8 mouse cellular contexts compared by ENCODE assay signal in the genomic region with DNA sequence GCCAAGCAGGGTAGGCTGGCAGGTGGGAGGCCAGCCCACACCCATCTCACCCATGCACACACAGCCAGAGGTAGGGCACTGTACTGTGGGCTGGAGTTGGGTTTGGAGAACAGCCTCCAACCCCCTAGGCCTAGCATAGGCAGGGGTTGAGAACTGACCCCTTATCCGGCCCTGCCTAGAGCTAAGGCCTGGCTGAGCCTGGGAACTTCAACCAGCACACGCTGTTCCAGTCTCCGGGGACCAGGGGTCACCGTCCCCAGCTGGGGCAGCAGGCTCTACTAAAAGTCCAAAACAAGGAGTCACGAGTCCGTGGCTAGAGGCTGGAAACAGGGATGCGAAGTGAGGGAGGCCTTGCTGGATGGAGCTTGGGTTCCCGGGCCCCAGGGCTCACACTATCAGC. TPM values are rescaled to one million over a fixed set of nuclear protein-coding genes. Genes with fewer than 3 reads are reported as not detected.
DNase-seq lines count a peak whose midpoint lies in the region; ATAC-seq and TF ChIP-seq lines count a peak whose summit lies in the region.

No protein-coding gene starts in this region.

- 26% methylated on average over 8 of the region's 8 CpGs for WGBS in kidney, adult 2 months
- 59% methylated on average over 8 of the region's 8 CpGs for WGBS in lung, embryonic 16.5 days

- no peak for ATAC-seq in lung, embryonic 16.5 days (ENCODE audit: low read depth)
- no peak for ATAC-seq in cerebellum, adult (ENCODE audit: insufficient number of reproducible peaks, low FRiP score, low TSS enrichment)

- TF ChIP-seq CTCF in cortical plate, adult 2 months (IDR thresholded peaks at IDR 0.05; ENCODE audit: extremely low read depth, insufficient read depth, low read length) = no peak
- TF ChIP-seq CTCF in kidney, adult 2 months (conservative IDR thresholded peaks at IDR 0.05; ENCODE audit: insufficient read depth, insufficient read length, low read depth, low read length) = no peak

- H3K4me2 ChIP-seq in lung, embryonic 16.5 days (ENCODE audit: low read depth, low read length) = peak overlapping the region; percentile 65

- no peaks in the 10 kb centered on the region for H3K27me3 ChIP-seq in kidney, adult 2 months (replicated peaks; ENCODE audit: control insufficient read depth, insufficient read depth, low read length)
- no peaks in the 10 kb centered on the region for H3K27me3 ChIP-seq in lung, embryonic 16.5 days (ENCODE audit: control insufficient read depth, insufficient read depth, low read depth, low read length)

- no peaks in the 10 kb centered on the region for H3K4me1 ChIP-seq in cortical plate, adult 2 months (ENCODE audit: control insufficient read depth, insufficient read depth, low read length)
- H3K4me1 ChIP-seq in kidney, adult 2 months (ENCODE audit: control insufficient read depth, insufficient read depth, low read length) = 0 out of 2 replicates have a peak, but pooled peaks cover 7% of the 10 kb centered on the region
- peaks cover 46% of the 10 kb centered on the region for H3K4me1 ChIP-seq in lung, embryonic 16.5 days (replicated peaks; ENCODE audit: control insufficient read depth, insufficient read depth, low read length)

- H3K36me3 ChIP-seq in kidney, adult 2 months (ENCODE audit: control insufficient read depth, insufficient read depth, low read length) = no peaks in the 10 kb centered on the region
- no peaks in the 10 kb centered on the region for H3K36me3 ChIP-seq in lung, embryonic 16.5 days (ENCODE audit: control insufficient read depth, insufficient read depth, low read length)

- TF ChIP-seq POLR2A in cortical plate, adult 2 months (IDR thresholded peaks at IDR 0.05; ENCODE audit: extremely low read depth, insufficient read depth, low read length) = no peak
- no peak for TF ChIP-seq POLR2A in kidney, adult 2 months (IDR thresholded peaks at IDR 0.05; ENCODE audit: low read depth, low read length)

- H3K9ac ChIP-seq in lung, embryonic 16.5 days (ENCODE audit: low read length) = peak overlapping the region; percentile 72

- H3K4me3 ChIP-seq in cortical plate, adult 2 months (ENCODE audit: insufficient read depth, low read length) = peak overlapping the region; percentile 25; the same call in 1 of the 2 replicates
- peak overlapping the region; percentile 72 for H3K4me3 ChIP-seq in kidney, adult 2 months (ENCODE audit: insufficient read depth, low read depth, low read length)
- peak overlapping the region; percentile 62 for H3K4me3 ChIP-seq in lung, embryonic 16.5 days (ENCODE audit: low read length)

- no peak overlapping the region; the same call in 1 of the 2 replicates for H3K27ac ChIP-seq in cortical plate, adult 2 months (ENCODE audit: insufficient read depth, low read length)
- H3K27ac ChIP-seq in kidney, adult 2 months (ENCODE audit: insufficient read depth, low read depth, low read length) = peak overlapping the region; percentile 86
- H3K27ac ChIP-seq in lung, embryonic 16.5 days (ENCODE audit: low read length) = peak overlapping the region; percentile 77

- DNase-seq in heart, adult 9 months (ENCODE audit: low spot score in 2 of 2) = peak; percentile 59 to 75
- peak; percentile 78 for DNase-seq in kidney, adult 2 months
- DNase-seq in retina, embryonic 14.5 days (ENCODE audit: low spot score) = no peak
- no peak for DNase-seq in B cell, adult 2 months
- DNase-seq in embryo, embryonic 11 days = no peak

- H3K9me3 ChIP-seq in lung, embryonic 16.5 days (ENCODE audit: control insufficient read depth, low read length) = no peaks in the 10 kb centered on the region

RNA-seq across cellular contexts. Expression of a gene that starts 19.3 kb away (rescaled TPM):
- 0.38 and 0.81 TPM in 2 replicates for polyA plus RNA-seq in cortical plate, adult 2 months (2012; rRNA removed)
- polyA plus RNA-seq in kidney, adult 2 months (2012; rRNA removed) = 0.20 and 0.48 TPM in 2 replicates
- 3.9 and 5.9 TPM in 2 replicates for polyA plus RNA-seq in lung, embryonic 16.5 days (2015; fragmentation: Nextera tagmentation; extraction: Ambion mirVana)

RNA-seq across cellular contexts. Expression of a gene that starts 27.2 kb away (rescaled TPM):
- 0.40 TPM in 1 of 2 replicates, not detected in the other for polyA plus RNA-seq in cortical plate, adult 2 months (2012; rRNA removed)
- polyA plus RNA-seq in kidney, adult 2 months (2012; rRNA removed) = 2.5 and 4.5 TPM in 2 replicates
- polyA plus RNA-seq in lung, embryonic 16.5 days (2015; fragmentation: Nextera tagmentation; extraction: Ambion mirVana) = 1.5 and 1.6 TPM in 2 replicates

RNA-seq across cellular contexts. Expression of a gene that starts 29.0 kb away (rescaled TPM):
- 0.25 and 0.27 TPM in 2 replicates for polyA plus RNA-seq in cortical plate, adult 2 months (2012; rRNA removed)
- polyA plus RNA-seq in kidney, adult 2 months (2012; rRNA removed) = 23.9 and 27.8 TPM in 2 replicates
- polyA plus RNA-seq in lung, embryonic 16.5 days (2015; fragmentation: Nextera tagmentation; extraction: Ambion mirVana) = 0.04 and 0.23 TPM in 2 replicates

RNA-seq across cellular contexts. Expression of a gene that starts 56.3 kb away (rescaled TPM):
- 9.6 and 9.9 TPM in 2 replicates for polyA plus RNA-seq in cortical plate, adult 2 months (2012; rRNA removed)
- 60.5 and 71.0 TPM in 2 replicates for polyA plus RNA-seq in kidney, adult 2 months (2012; rRNA removed)
- 32.4 and 34.5 TPM in 2 replicates for polyA plus RNA-seq in lung, embryonic 16.5 days (2015; fragmentation: Nextera tagmentation; extraction: Ambion mirVana)

Comparison
In these comparisons a context has a peak if more than half of its experiments do, and no peak if none do; other contexts are left out.
1. DNase-seq: peak in heart, adult 9 months (2 of 2) and kidney, adult 2 months (single experiment); none in retina, embryonic 14.5 days (single experiment), B cell, adult 2 months (0 of 2) and embryo, embryonic 11 days (single experiment).
2. RNA of a gene that starts 29.0 kb away (polyA plus RNA-seq): 23.9 to 27.8 TPM in kidney, adult 2 months; 0.25 to 0.27 TPM in cortical plate, adult 2 months and 0.04 to 0.23 TPM in lung, embryonic 16.5 days; every median in the first group is over 10 times any median in the second.
3. Peak in every context shown above with its lines, with median percentiles within 50 percentile points of each other: H3K4me3 ChIP-seq.